Mouse (Mus musculus) neural tube, embryonic 15.5 days (tissue): ENCODE measurements around the gene Ddx54. TPM values are rescaled to one million over a fixed set of nuclear protein-coding genes. Genes with fewer than 3 reads are reported as not detected.
A peak's percentile ranks its signal among the peaks of the same experiment; 100 is the strongest.

ENCODE experiments used
- ATAC-seq: fragments of 200-750 bp; cut with Nextera tagmentation; 2 replicates; pipeline ENCODE4 v1.8.0; 2017; ENCODE audit warnings: mild to moderate bottlenecking, moderate TSS enrichment, moderate library complexity; ENCODE audit not compliant: low FRiP score
- H3K27ac ChIP-seq: fragments of 300-500 bp; sonication (generic); replicated peaks from 2 replicates; pipeline ENCODE4 v1.5.1; 2015; ENCODE audit warnings: mild to moderate bottlenecking, inconsistent platforms
- H3K27me3 ChIP-seq: fragments of 300-500 bp; sonication (generic); replicated peaks from 2 replicates; pipeline ENCODE4 v1.6.1; 2015; ENCODE audit warnings: inconsistent platforms
- H3K36me3 ChIP-seq: fragments of 300-500 bp; sonication (generic); 2 replicates; pipeline ENCODE4 v1.6.1; 2015; ENCODE audit warnings: inconsistent platforms
- H3K4me1 ChIP-seq: fragments of 300-500 bp; sonication (generic); 2 replicates; pipeline ENCODE4 v1.6.1; 2015; ENCODE audit warnings: inconsistent platforms
- H3K4me2 ChIP-seq: fragments of 300-500 bp; sonication (generic); 2 replicates; pipeline ENCODE4 v1.6.1; 2015; ENCODE audit warnings: inconsistent platforms, mild to moderate bottlenecking, moderate library complexity
- H3K4me3 ChIP-seq: fragments of 300-500 bp; sonication (generic); replicated peaks from 2 replicates; pipeline ENCODE4 v1.5.1; 2015; ENCODE audit warnings: mild to moderate bottlenecking, inconsistent platforms
- H3K9ac ChIP-seq: fragments of 300-500 bp; sonication (generic); replicated peaks from 2 replicates; pipeline ENCODE4 v1.6.1; 2015; ENCODE audit warnings: mild to moderate bottlenecking, inconsistent platforms
- H3K9me3 ChIP-seq: fragments of 300-500 bp; sonication (generic); replicated peaks from 2 replicates; pipeline ENCODE4 v1.6.1; 2016; ENCODE audit warnings: inconsistent platforms
- WGBS: fragments of 180-500 bp; shearing (Covaris S2); methylation state at CpG from one replicate; pipeline ENCODE4 v1.1.7; 2015; ENCODE audit warnings: mixed read lengths; 5-methylcytosine and 5-hydroxymethylcytosine counted together
- polyA plus RNA-seq: library from polyadenylated mRNA; unstranded; fragments of >200 nt; fragmentation: Nextera tagmentation; extraction: Ambion mirVana; gene quantifications from 2 replicates; pipeline ENCODE4 v1.2.1, GENCODE M21; 2015

Gene Ddx54
- polyA plus RNA-seq, 1 experiment from 2014 or later = 35.7 TPM

GRCm38 (mm10) chr5:120674229-120675145 is 61.9 kb downstream of the Ddx54 start:
- 29% methylated on average over 21 of the region's 21 CpGs for WGBS
- Histone ChIP-seq H3K4me1 (peaks cover 3% of the 10 kb centered on the region), H3K36me3 (no peaks in the 10 kb centered on the region), H3K9me3 (no peaks in the 10 kb centered on the region), H3K27me3 (peaks cover 3% of the 10 kb centered on the region; the same call in 1 of the 2 replicates), H3K4me3 (no peak overlapping the region), H3K27ac (no peak overlapping the region), H3K4me2 (peak overlapping the region; percentile 20; the same call in 1 of the 2 replicates), H3K9ac (no peak overlapping the region)
- ATAC-seq = no peak

GRCm38 (mm10) chr5:120677516-120677915 is 65.0 kb downstream of the Ddx54 start:
- ATAC-seq = no peak
- Histone ChIP-seq H3K27me3 (0 out of 2 replicates have a peak, but pooled peaks cover 6% of the 10 kb centered on the region), H3K36me3 (peaks cover 9% of the 10 kb centered on the region; the same call in 1 of the 2 replicates), H3K4me1 (peaks cover 21% of the 10 kb centered on the region), H3K4me3 (no peak overlapping the region), H3K9me3 (no peaks in the 10 kb centered on the region), H3K27ac (no peak overlapping the region), H3K9ac (no peak overlapping the region), H3K4me2 (no peak overlapping the region)
- WGBS = 22% methylated on average over 2 of the region's 2 CpGs

Other genes starting within 250 kb of the Ddx54 start
- 18.7 and 22.4 TPM in 2 replicates for gene Lhx5, start 181.0 kb upstream of the Ddx54 start, polyA plus RNA-seq
- gene Sdsl, start 139.9 kb upstream of the Ddx54 start, polyA plus RNA-seq = 7.9 TPM in 2 replicates
- gene Sds, start 136.2 kb upstream of the Ddx54 start, polyA plus RNA-seq = not detected in 2 replicates
- 41.8 and 41.9 TPM in 2 replicates for gene Plbd2, start 109.1 kb upstream of the Ddx54 start, polyA plus RNA-seq
- 2.8 and 4.4 TPM in 2 replicates for gene Slc8b1, start 101.6 kb upstream of the Ddx54 start, polyA plus RNA-seq
- 20.9 and 21.7 TPM in 2 replicates for gene Tpcn1, start 24.1 kb upstream of the Ddx54 start, polyA plus RNA-seq
- 1.3 and 1.5 TPM in 2 replicates for gene Iqcd, start 23.7 kb upstream of the Ddx54 start, polyA plus RNA-seq
- 29.4 and 34.0 TPM in 2 replicates for gene Rita1, start 150 bp upstream of the Ddx54 start, polyA plus RNA-seq
- 0.33 and 0.80 TPM in 2 replicates for gene Cfap73, start 21.5 kb downstream of the Ddx54 start, polyA plus RNA-seq
- 0.24 and 0.93 TPM in 2 replicates for gene Rasal1, start 36.1 kb downstream of the Ddx54 start, polyA plus RNA-seq
- gene Dtx1, start 99.2 kb downstream of the Ddx54 start, polyA plus RNA-seq = 59.9 and 61.1 TPM in 2 replicates
- 0.20 and 0.46 TPM in 2 replicates for gene Oas2, start 137.1 kb downstream of the Ddx54 start, polyA plus RNA-seq
- gene Oas3, start 164.9 kb downstream of the Ddx54 start, polyA plus RNA-seq = 0.60 and 0.87 TPM in 2 replicates
- gene Oas1e, start 182.8 kb downstream of the Ddx54 start, polyA plus RNA-seq = 0.18 and 0.31 TPM in 2 replicates
- 0.55 and 0.65 TPM in 2 replicates for gene Oas1c, start 199.8 kb downstream of the Ddx54 start, polyA plus RNA-seq
- not detected in 2 replicates for gene Oas1f, start 234.6 kb downstream of the Ddx54 start, polyA plus RNA-seq
- gene Oas1h, start 248.7 kb downstream of the Ddx54 start, polyA plus RNA-seq = not detected in 2 replicates